Mouse (Mus musculus): Measurements from ENCODE around the gene Prkn.

GRCm38 (mm10) chr17:11375461-11375860, 535.3 kb downstream of the Prkn start:
- TF ChIP-seq POLR2A (IDR thresholded peaks at IDR 0.05; ENCODE audit: extremely low read depth, insufficient read depth, low read length) (no peak), CTCF (IDR thresholded peaks at IDR 0.05; ENCODE audit: extremely low read depth, insufficient read depth, low read length) (no peak)
